Mouse (Mus musculus) forebrain, postnatal 0 days (tissue): ENCODE measurements around the gene Shq1. TPM values are rescaled to one million over a fixed set of nuclear protein-coding genes. Genes with fewer than 3 reads are reported as not detected.

Experiments
- ATAC-seq: fragments of 200-750 bp; cut with Nextera tagmentation; 2 replicates; pipeline ENCODE4 v1.8.0; 2017; ENCODE audit warnings: mild to moderate bottlenecking, moderate library complexity
- DNase-seq: peaks from one replicate; pipeline ENCODE4 v3.0.0-alpha.2; 2015
- H3K27ac ChIP-seq: fragments of 300-500 bp; sonication (generic); 2 replicates; pipeline ENCODE4 v1.5.1; 2014; ENCODE audit warnings: low read depth, mild to moderate bottlenecking, antibody characterized with exemption, low read length, moderate library complexity, mixed read lengths
- H3K27me3 ChIP-seq: fragments of 300-500 bp; sonication (generic); 2 replicates; pipeline ENCODE4 v1.6.1; 2014; ENCODE audit warnings: mild to moderate bottlenecking, low read length, mixed read lengths; ENCODE audit not compliant: insufficient read depth
- H3K36me3 ChIP-seq: fragments of 300-500 bp; sonication (generic); 2 replicates; pipeline ENCODE4 v1.6.1; 2014; ENCODE audit warnings: mild to moderate bottlenecking, moderate library complexity; ENCODE audit not compliant: insufficient read depth
- H3K4me1 ChIP-seq: fragments of 300-500 bp; sonication (generic); 2 replicates; pipeline ENCODE4 v1.6.1; 2014; ENCODE audit warnings: antibody characterized with exemption; ENCODE audit not compliant: insufficient read depth
- H3K4me2 ChIP-seq: fragments of 300-500 bp; sonication (generic); 2 replicates; pipeline ENCODE4 v1.6.1; 2014; ENCODE audit warnings: low read depth, mild to moderate bottlenecking, moderate library complexity
- H3K4me3 ChIP-seq: fragments of 300-500 bp; sonication (generic); 2 replicates; pipeline ENCODE4 v1.5.1; 2014; ENCODE audit warnings: low read depth, low read length, mixed read lengths
- H3K9ac ChIP-seq: fragments of 300-500 bp; sonication (generic); 2 replicates; pipeline ENCODE4 v1.6.1; 2014; ENCODE audit warnings: mild to moderate bottlenecking
- H3K9me3 ChIP-seq: fragments of 300-500 bp; sonication (generic); 2 replicates; pipeline ENCODE4 v1.6.1; 2016; ENCODE audit warnings: low read length
- CTCF ChIP-seq: sonication (generic); IDR thresholded peaks from 2 replicates; pipeline ENCODE4 v1.5.1; 2016; ENCODE audit warnings: antibody characterized with exemption, control low read depth, low read depth
- WGBS: fragments of 180-500 bp; shearing (Covaris S2); extraction: QIAGEN DNeasy Blood & Tissue Kit; methylation state at CpG from one replicate; pipeline ENCODE4 v1.1.7; 2014; 5-methylcytosine and 5-hydroxymethylcytosine counted together
- polyA plus RNA-seq: library from polyadenylated mRNA; unstranded; fragments of >200 nt; fragmentation: Nextera tagmentation; extraction: Ambion mirVana; gene quantifications from 2 replicates; pipeline ENCODE4 v1.2.1, GENCODE M21; 2015
- total RNA-seq: library from RNA; depleted of rRNA; stranded (reverse); fragments of >200 nt; gene quantifications from 2 replicates; pipeline ENCODE4 v1.2.3, GENCODE M21; 2014

Shq1 gene
- total and polyA plus RNA-seq, 2 experiments from 2014 or later: 4.6 to 5.2 TPM

GRCm38 (mm10) chr6:100704197-100704573 is 33.2 kb upstream of the Shq1 start:
- peak overlapping the region; percentile 63 for H3K4me3 ChIP-seq
- H3K4me1 ChIP-seq: no peaks in the 10 kb centered on the region
- H3K9ac ChIP-seq: peak overlapping the region; percentile 68
- H3K36me3 ChIP-seq: no peaks in the 10 kb centered on the region
- no peak for TF ChIP-seq CTCF
- DNase-seq (no peak), ATAC-seq (no peak)
- H3K9me3 ChIP-seq: no peaks in the 10 kb centered on the region
- H3K27ac ChIP-seq: no peak overlapping the region
- peaks cover 9% of the 10 kb centered on the region; the same call in 1 of the 2 replicates for H3K27me3 ChIP-seq
- WGBS: 35% methylated on average over 8 of the region's 8 CpGs
- peak overlapping the region; percentile 98 for H3K4me2 ChIP-seq

- ATAC-seq (no peak), DNase-seq (no peak)
- Histone ChIP-seq H3K27ac (no peak overlapping the region), H3K4me3 (no peak overlapping the region), H3K4me2 (no peak overlapping the region), H3K9me3 (no peaks in the 10 kb centered on the region), H3K4me1 (no peaks in the 10 kb centered on the region), H3K36me3 (no peaks in the 10 kb centered on the region), H3K27me3 (peaks cover 6% of the 10 kb centered on the region; the same call in 1 of the 2 replicates), H3K9ac (no peak overlapping the region)
- 58% methylated on average over 5 of the region's 5 CpGs for WGBS
- no peak for TF ChIP-seq CTCF
Measured at GRCm38 (mm10) chr6:100700774-100701173, 29.8 kb upstream of the Shq1 start.

- Histone ChIP-seq H3K27ac (no peak overlapping the region), H3K9me3 (no peaks in the 10 kb centered on the region), H3K4me3 (no peak overlapping the region), H3K36me3 (no peaks in the 10 kb centered on the region), H3K4me2 (no peak overlapping the region), H3K4me1 (no peaks in the 10 kb centered on the region), H3K9ac (no peak overlapping the region), H3K27me3 (no peaks in the 10 kb centered on the region)
- no peak for DNase-seq
- TF ChIP-seq CTCF: no peak
- no peak for ATAC-seq
- 87% methylated on average over 5 of the region's 5 CpGs for WGBS
Measured at GRCm38 (mm10) chr6:100699986-100700385, 29.0 kb upstream of the Shq1 start.

- ATAC-seq (no peak), DNase-seq (no peak)
- TF ChIP-seq CTCF: no peak
- no peaks in the 10 kb centered on the region for H3K9me3 ChIP-seq
- H3K4me2 ChIP-seq: no peak overlapping the region
- no peak overlapping the region for H3K4me3 ChIP-seq
- no peaks in the 10 kb centered on the region for H3K4me1 ChIP-seq
- H3K27ac ChIP-seq: no peak overlapping the region
- no peaks in the 10 kb centered on the region for H3K36me3 ChIP-seq
- H3K27me3 ChIP-seq: no peaks in the 10 kb centered on the region
- 81% methylated on average over 2 of the region's 2 CpGs for whole genome bisulfite sequencing
- H3K9ac ChIP-seq: no peak overlapping the region
Measured at GRCm38 (mm10) chr6:100686341-100686740, 15.4 kb upstream of the Shq1 start.

GRCm38 (mm10) chr6:100678636-100679035 is 7.7 kb upstream of the Shq1 start:
- H3K4me1 ChIP-seq: no peaks in the 10 kb centered on the region
- no peaks in the 10 kb centered on the region for H3K36me3 ChIP-seq
- H3K27ac ChIP-seq: no peak overlapping the region
- DNase-seq (no peak), ATAC-seq (no peak)
- 97% methylated on average over 2 of the region's 2 CpGs for WGBS
- no peak for TF ChIP-seq CTCF
- no peak overlapping the region for H3K4me3 ChIP-seq
- no peaks in the 10 kb centered on the region for H3K9me3 ChIP-seq
- no peak overlapping the region for H3K9ac ChIP-seq
- no peak overlapping the region for H3K4me2 ChIP-seq
- H3K27me3 ChIP-seq: no peaks in the 10 kb centered on the region

GRCm38 (mm10) chr6:100676461-100676860 is 5.5 kb upstream of the Shq1 start:
- ATAC-seq: no peak
- WGBS: 87% methylated on average over 6 of the region's 7 CpGs
- H3K9me3 ChIP-seq: no peaks in the 10 kb centered on the region
- H3K27ac ChIP-seq: no peak overlapping the region
- no peak for TF ChIP-seq CTCF
- no peak overlapping the region for H3K4me2 ChIP-seq
- no peaks in the 10 kb centered on the region for H3K27me3 ChIP-seq
- no peak for DNase-seq
- H3K4me3 ChIP-seq: no peak overlapping the region
- H3K9ac ChIP-seq: no peak overlapping the region
- H3K4me1 ChIP-seq: no peaks in the 10 kb centered on the region
- no peaks in the 10 kb centered on the region for H3K36me3 ChIP-seq

- peak; percentile 38 for DNase-seq
- no peak for ATAC-seq
- H3K9ac ChIP-seq: no peak overlapping the region
- no peak overlapping the region for H3K27ac ChIP-seq
- H3K27me3 ChIP-seq: no peaks in the 10 kb centered on the region
- H3K4me1 ChIP-seq: no peaks in the 10 kb centered on the region
- WGBS: 24% methylated on average over 6 of the region's 6 CpGs
- no peaks in the 10 kb centered on the region for H3K9me3 ChIP-seq
- H3K36me3 ChIP-seq: no peaks in the 10 kb centered on the region
- no peak overlapping the region for H3K4me3 ChIP-seq
- H3K4me2 ChIP-seq: no peak overlapping the region
- peak; percentile 75 for TF ChIP-seq CTCF
Measured at GRCm38 (mm10) chr6:100674974-100675373, 4.0 kb upstream of the Shq1 start.

- 9% methylated on average over 7 of the region's 7 CpGs for WGBS
- H3K4me3 ChIP-seq: peak overlapping the region; percentile 82
- ATAC-seq (no peak), DNase-seq (no peak)
- no peak overlapping the region for H3K27ac ChIP-seq
- H3K4me2 ChIP-seq: peak overlapping the region; percentile 98
- no peak overlapping the region for H3K9ac ChIP-seq
- no peaks in the 10 kb centered on the region for H3K27me3 ChIP-seq
- no peak for TF ChIP-seq CTCF
- H3K36me3 ChIP-seq: no peaks in the 10 kb centered on the region
- H3K4me1 ChIP-seq: no peaks in the 10 kb centered on the region
- H3K9me3 ChIP-seq: no peaks in the 10 kb centered on the region
Measured at GRCm38 (mm10) chr6:100671401-100671800, 444 bp upstream of the Shq1 start.
